Mouse (Mus musculus) cerebellum, adult (tissue): ENCODE data around the gene Ung.

ENCODE experiments used
- ATAC-seq: cut with Nextera tagmentation; 2 replicates; pipeline ENCODE4 v1.9.2; 2017; ENCODE audit warnings: mild to moderate bottlenecking, moderate library complexity, mixed read lengths; ENCODE audit not compliant: insufficient number of reproducible peaks, low FRiP score, low TSS enrichment

Gene Ung

GRCm38 (mm10) chr5:114162106-114162815, 32.1 kb downstream of the Ung start:
- ATAC-seq, result no peak

- no peak for ATAC-seq
These were observed 33.0 kb downstream of the Ung start for GRCm38 (mm10) chr5:114163117-114163696.

GRCm38 (mm10) chr5:114170345-114170744, 40.2 kb downstream of the Ung start:
- no peak for ATAC-seq

DNA sequence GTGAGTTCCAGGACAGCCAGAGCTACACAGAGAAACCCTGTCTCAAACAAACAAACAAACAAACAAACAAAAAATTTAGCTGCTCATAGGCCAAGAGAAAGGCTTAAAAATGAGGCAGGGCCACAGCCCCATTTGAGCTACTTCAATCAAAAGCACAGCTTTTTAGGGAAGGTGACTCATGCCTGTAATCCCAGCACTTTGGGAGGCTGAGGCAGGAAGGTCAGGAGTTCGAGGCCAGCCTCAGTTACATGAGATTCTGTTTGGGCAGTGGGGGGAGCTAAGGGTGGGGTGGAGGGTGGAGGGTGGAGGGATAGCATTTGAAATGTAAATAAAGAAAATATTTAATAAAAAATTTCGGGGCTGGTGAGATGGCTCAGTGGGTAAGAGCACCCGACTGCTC, 42.8 kb downstream of the Ung start:
- ATAC-seq, result no peak

DNA sequence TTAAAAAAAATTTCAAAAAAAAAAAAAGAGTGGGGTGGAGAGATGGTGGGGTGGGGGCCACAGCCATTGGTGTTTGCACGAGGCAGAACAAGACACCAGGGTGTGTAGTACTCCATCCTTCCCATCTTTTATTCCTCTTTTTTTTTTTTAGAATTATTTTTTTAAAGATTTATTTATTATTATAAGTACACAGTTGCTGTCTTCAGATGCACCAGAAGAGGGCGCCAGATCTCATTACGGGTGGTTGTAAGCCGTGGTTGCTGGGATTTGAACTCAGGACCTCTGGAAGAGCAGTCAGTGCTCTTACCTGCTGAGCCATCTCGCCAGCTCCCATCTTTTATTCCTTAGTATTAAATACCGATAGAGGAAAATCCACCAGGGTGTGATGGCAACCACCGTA, 43.3 kb downstream of the Ung start:
- no peak for ATAC-seq

DNA sequence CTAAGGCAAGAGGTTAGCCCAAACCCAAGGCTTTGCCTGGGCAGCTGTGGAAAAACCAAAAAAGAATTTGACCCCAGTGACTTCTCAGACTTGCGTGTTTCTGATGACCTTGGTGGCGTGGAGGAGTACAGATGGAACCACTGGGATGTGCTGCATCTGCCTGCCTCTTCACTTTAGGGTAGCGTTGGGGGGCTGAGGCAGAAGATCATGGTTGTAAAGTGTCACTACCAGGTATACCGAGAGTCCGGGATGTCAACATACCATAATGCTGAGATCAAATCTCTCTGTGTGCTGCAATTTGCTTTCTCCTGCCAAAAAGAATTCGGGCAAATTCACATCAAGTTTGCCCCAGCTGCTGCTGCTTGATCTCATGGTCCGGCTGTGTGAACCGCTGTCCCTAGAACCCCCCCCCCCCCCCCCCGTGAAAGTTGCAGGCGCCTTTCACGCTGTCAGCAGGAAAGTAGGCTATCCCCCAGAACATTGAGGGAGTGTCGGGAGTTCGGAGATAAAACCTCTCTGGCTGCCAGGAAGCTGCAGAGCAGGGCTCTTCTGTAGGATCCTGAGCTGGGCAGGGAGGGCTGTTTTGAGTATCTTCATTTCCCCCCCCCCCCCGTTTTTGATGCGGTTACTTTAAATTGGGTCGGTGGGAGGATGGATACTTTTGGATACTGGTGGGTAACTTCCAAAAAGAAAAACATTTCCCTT, 43.8 kb downstream of the Ung start:
- no peak for ATAC-seq

GRCm38 (mm10) chr5:114174639-114175038, 44.5 kb downstream of the Ung start:
- ATAC-seq, result no peak

- ATAC-seq, result peak; percentile 56; the same call in 1 of the 2 replicates
These were observed 45.5 kb downstream of the Ung start for GRCm38 (mm10) chr5:114175596-114176171.

DNA sequence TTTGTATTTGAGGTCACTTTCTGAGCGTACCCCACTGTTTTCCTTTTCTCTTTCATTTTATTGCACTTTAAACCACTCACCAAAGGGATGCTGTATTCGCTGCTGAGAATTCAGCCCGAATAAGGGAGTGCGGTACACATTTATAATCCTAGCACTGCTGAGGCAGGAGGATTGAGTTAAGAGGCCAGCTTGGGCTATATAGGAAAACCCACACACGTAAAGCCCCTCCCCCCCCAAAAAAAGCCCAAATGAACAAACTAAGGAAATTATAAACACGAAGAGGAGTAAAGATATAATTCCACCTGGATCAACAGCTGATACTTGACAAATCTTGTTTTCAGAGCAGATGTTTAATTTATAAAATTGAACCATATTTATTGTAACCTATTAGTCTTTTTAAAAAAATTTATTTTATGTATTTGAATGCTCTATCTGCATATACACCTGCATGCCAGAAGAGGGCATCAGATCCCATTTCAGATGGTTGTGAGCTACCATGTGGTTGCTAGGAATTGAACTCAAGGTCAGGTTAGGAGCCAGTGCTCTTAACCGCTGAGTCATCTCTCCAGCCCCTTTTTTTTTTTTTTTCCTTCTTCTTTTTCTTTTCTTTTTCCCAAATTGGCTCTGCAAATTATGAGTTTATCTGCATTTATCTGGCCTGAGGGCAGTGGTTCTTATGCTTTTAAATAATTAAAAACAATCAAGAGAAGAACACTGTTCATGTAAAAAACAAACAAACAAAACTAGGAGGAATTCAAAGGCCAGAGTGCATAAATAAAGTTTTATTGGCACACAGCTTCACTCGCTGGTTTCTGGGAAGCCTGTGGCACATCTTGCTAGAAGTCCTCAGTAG, 46.6 kb downstream of the Ung start:
- ATAC-seq, result no peak

- no peak for ATAC-seq
These were observed 48.0 kb downstream of the Ung start for GRCm38 (mm10) chr5:114177966-114178719.

- no peak for ATAC-seq
These were observed 49.4 kb downstream of the Ung start for GRCm38 (mm10) chr5:114179541-114179940.

DNA sequence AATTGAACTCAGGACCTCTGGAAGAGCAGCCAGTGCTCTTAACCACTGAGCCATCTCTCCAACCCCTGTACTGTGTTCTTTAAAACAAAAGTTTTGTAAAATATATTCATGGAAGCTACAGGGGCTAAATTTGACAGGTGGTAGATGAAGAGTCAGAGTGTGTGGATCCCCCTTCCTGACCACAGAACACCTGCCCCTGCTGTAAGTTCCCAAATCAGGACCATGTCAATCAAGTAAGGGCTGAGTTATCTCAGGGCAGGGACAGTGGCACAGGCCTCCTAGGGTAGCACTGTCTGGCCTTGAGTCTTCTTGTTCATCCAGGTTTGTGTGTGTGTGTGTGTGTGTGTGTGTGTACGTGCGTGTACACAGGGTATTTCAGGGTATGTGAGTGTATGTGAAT, 53.3 kb downstream of the Ung start:
- no peak for ATAC-seq

DNA sequence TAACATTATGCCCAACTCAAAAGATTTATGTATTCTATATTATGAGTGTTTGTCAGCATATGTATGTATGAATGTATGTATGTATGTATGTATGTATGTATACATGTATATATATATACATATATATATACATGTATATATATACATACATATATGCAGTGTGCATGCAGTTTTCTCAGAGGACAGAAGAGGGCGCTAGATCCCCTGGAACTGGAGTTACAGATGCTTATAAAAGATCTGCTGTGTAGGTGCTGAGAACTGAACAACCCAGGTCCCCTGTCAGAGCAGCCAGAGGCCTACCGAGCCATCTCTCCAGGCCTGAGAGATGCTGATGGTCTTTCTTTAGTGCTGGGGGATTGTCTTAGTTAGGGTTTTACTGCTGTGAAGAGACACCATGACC, 56.9 kb downstream of the Ung start:
- no peak for ATAC-seq
